Mouse (Mus musculus): Measurements from ENCODE around the gene Frrs1.

DNA sequence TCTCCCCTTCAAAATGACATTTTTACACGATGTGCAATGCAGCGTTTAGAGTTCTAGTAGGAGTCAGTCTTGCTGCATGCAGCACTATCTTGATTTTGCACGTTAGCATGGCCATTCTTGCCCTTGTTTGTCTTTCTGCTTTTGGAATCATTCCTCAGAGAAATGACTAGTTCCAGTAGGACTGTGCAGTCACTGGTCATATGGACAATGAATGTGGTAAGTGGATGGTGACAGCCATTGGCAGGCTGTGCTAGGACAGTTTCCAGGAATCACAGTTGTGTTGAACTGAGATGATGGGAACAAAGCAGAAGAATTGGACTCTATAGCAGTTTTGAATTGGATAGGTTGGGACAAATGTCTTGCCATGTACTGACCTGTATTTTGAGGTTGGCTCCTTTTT lies 55.7 kb downstream of the Frrs1 start:
- TF ChIP-seq CTCF (IDR thresholded peaks at IDR 0.05; ENCODE audit: insufficient read depth, low read length) (no peak), POLR2A (IDR thresholded peaks at IDR 0.05; ENCODE audit: borderline replicate concordance, extremely low read depth, low read depth, low read length) (no peak)

All from lung, adult 2 months (tissue).